Mouse (Mus musculus) forebrain, embryonic 10.5 days (tissue): ENCODE results near the gene Ccdc157. TPM values are rescaled to one million over a fixed set of nuclear protein-coding genes. Genes with fewer than 3 reads are reported as not detected.

Source experiments
- DNase-seq: peaks from one replicate; pipeline ENCODE4 v3.0.0-alpha.2; 2017; ENCODE audit warnings: low spot score; ENCODE audit errors: extremely low spot score
- H3K27ac ChIP-seq: fragments of 300-500 bp; sonication (generic); 2 replicates; pipeline ENCODE4 v1.5.1; 2016; ENCODE audit warnings: mild to moderate bottlenecking
- H3K27me3 ChIP-seq: fragments of 300-500 bp; sonication (generic); 2 replicates; pipeline ENCODE4 v1.6.1; 2016; ENCODE audit warnings: mild to moderate bottlenecking; ENCODE audit not compliant: poor library complexity, severe bottlenecking
- H3K36me3 ChIP-seq: fragments of 300-500 bp; sonication (generic); replicated peaks from 2 replicates; pipeline ENCODE4 v1.6.1; 2016; ENCODE audit warnings: mild to moderate bottlenecking, moderate library complexity
- H3K4me1 ChIP-seq: fragments of 300-500 bp; sonication (generic); 2 replicates; pipeline ENCODE4 v1.6.1; 2016
- H3K4me3 ChIP-seq: fragments of 300-500 bp; sonication (generic); 2 replicates; pipeline ENCODE4 v1.5.1; 2016; ENCODE audit warnings: mild to moderate bottlenecking, moderate library complexity
- H3K9me3 ChIP-seq: fragments of 300-500 bp; sonication (generic); 2 replicates; pipeline ENCODE4 v1.6.1; 2016; ENCODE audit warnings: mild to moderate bottlenecking, moderate library complexity
- WGBS: fragments of 180-500 bp; shearing (Covaris S2); methylation state at CpG from one replicate; pipeline ENCODE4 v1.1.7; 2016; 5-methylcytosine and 5-hydroxymethylcytosine counted together
- polyA plus RNA-seq: library from polyadenylated mRNA; unstranded; fragments of >200 nt; fragmentation: Nextera tagmentation; extraction: Ambion mirVana; gene quantifications from 2 replicates; pipeline ENCODE4 v1.2.1, GENCODE M21; 2016

Gene Ccdc157
- polyA plus RNA-seq, 1 experiment from 2014 or later: 7.8 TPM

DNA sequence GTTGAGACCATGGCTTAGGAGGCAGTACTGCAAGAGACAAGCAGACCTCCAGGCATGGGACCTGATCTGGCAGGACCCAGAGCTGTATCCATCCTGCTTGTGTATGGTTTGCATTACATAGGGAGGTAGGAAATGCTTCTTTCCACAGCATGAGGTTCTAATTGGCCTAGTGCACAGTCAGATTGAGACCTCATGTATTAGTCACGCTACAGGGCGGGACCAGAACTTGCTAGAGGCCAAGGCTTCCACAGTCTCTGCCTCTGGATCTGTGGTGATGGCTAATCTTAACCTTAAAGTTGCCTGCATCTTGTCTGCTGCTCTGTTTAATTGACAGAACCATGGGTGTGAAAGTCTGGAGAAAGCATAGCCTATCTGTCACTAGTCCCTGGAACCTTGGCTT lies 4.6 kb upstream of the Ccdc157 start:
- Histone ChIP-seq H3K9me3 (no peaks in the 10 kb centered on the region), H3K27me3 (no peaks in the 10 kb centered on the region), H3K4me1 (peaks cover 40% of the 10 kb centered on the region), H3K4me3 (no peak overlapping the region), H3K36me3 (peaks cover 87% of the 10 kb centered on the region), H3K27ac (no peak overlapping the region)
- 73% methylated on average over 2 of the region's 2 CpGs for WGBS
- DNase-seq: no peak

GRCm38 (mm10) chr11:4160758-4161480 lies 826 bp upstream of the Ccdc157 start:
- no peaks in the 10 kb centered on the region for H3K9me3 ChIP-seq
- no peaks in the 10 kb centered on the region for H3K27me3 ChIP-seq
- H3K27ac ChIP-seq: peak overlapping the region; percentile 96
- H3K4me1 ChIP-seq: peaks cover 48% of the 10 kb centered on the region
- peak overlapping the region; percentile 67 for H3K4me3 ChIP-seq
- no peak for DNase-seq
- H3K36me3 ChIP-seq: peaks cover 49% of the 10 kb centered on the region
- 12% methylated on average over 15 of the region's 15 CpGs for WGBS

DNA sequence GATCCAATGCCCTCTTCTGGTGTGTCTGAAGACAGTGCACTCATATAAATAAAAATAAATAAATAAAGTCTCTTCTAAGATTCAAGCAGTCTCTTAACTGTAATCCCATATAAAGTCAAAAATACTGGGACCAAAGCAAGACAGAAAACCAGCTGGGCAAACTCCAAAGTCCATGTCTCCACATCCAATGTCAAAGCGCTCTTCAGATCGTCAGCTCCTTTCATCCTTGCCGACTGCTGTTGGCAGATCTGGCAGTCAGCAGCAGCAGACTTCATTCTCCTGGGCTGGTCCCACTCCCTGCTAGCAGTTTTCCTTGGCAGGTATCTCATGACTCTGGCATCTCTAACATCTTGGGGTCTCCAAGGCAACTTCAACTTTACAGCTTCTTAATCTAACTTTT lies 1.4 kb downstream of the Ccdc157 start:
- Histone ChIP-seq H3K4me3 (peak overlapping the region; percentile 67; the same call in 1 of the 2 replicates), H3K27ac (no peak overlapping the region), H3K4me1 (peaks cover 36% of the 10 kb centered on the region), H3K27me3 (no peaks in the 10 kb centered on the region), H3K36me3 (peaks cover 30% of the 10 kb centered on the region), H3K9me3 (no peaks in the 10 kb centered on the region)
- 91% methylated on average over 3 of the region's 3 CpGs for WGBS
- DNase-seq: no peak

GRCm38 (mm10) chr11:4155641-4156040 lies 4.5 kb downstream of the Ccdc157 start:
- Histone ChIP-seq H3K4me1 (peaks cover 12% of the 10 kb centered on the region), H3K9me3 (no peaks in the 10 kb centered on the region)
- WGBS: 83% methylated on average over 5 of the region's 5 CpGs

GRCm38 (mm10) chr11:4153694-4154093 lies 6.4 kb downstream of the Ccdc157 start:
- Histone ChIP-seq H3K27ac (no peak overlapping the region), H3K36me3 (peaks cover 12% of the 10 kb centered on the region; the same call in 1 of the 2 replicates), H3K4me3 (no peak overlapping the region), H3K27me3 (no peaks in the 10 kb centered on the region), H3K9me3 (no peaks in the 10 kb centered on the region), H3K4me1 (no peaks in the 10 kb centered on the region)
- WGBS: 93% methylated on average over 7 of the region's 7 CpGs
- no peak for DNase-seq

More at GRCm38 (mm10) chr11:4155641-4156040, 4.5 kb downstream of the Ccdc157 start:
- Histone ChIP-seq H3K4me3 (no peak overlapping the region), H3K27ac (no peak overlapping the region), H3K27me3 (no peaks in the 10 kb centered on the region), H3K36me3 (0 out of 2 replicates have a peak, but pooled peaks cover 6% of the 10 kb centered on the region)
- DNase-seq: no peak

GRCm38 (mm10) chr11:4149886-4150285 lies 10.2 kb downstream of the Ccdc157 start:
- Histone ChIP-seq H3K27me3 (no peaks in the 10 kb centered on the region), H3K27ac (no peak overlapping the region), H3K4me3 (no peak overlapping the region), H3K4me1 (peaks cover 3% of the 10 kb centered on the region; the same call in 1 of the 2 replicates), H3K9me3 (no peaks in the 10 kb centered on the region), H3K36me3 (peaks cover 20% of the 10 kb centered on the region)
- 90% methylated on average over 6 of the region's 6 CpGs for WGBS
- DNase-seq: no peak

- H3K27me3 ChIP-seq: no peaks in the 10 kb centered on the region
- peaks cover 28% of the 10 kb centered on the region for H3K36me3 ChIP-seq
- H3K4me3 ChIP-seq: no peak overlapping the region
- peaks cover 3% of the 10 kb centered on the region; the same call in 1 of the 2 replicates for H3K4me1 ChIP-seq
- no peak overlapping the region for H3K27ac ChIP-seq
- no peaks in the 10 kb centered on the region for H3K9me3 ChIP-seq
- no peak for DNase-seq
- 89% methylated on average over 9 of the region's 9 CpGs for WGBS
These were observed 11.4 kb downstream of the Ccdc157 start for GRCm38 (mm10) chr11:4148536-4149156.

GRCm38 (mm10) chr11:4148120-4148519 lies 12.0 kb downstream of the Ccdc157 start:
- no peak for DNase-seq
- Histone ChIP-seq H3K36me3 (peaks cover 33% of the 10 kb centered on the region), H3K27ac (no peak overlapping the region), H3K27me3 (no peaks in the 10 kb centered on the region), H3K4me3 (no peak overlapping the region), H3K4me1 (peaks cover 3% of the 10 kb centered on the region; the same call in 1 of the 2 replicates), H3K9me3 (no peaks in the 10 kb centered on the region)
- WGBS: 89% methylated on average over 5 of the region's 5 CpGs

DNA sequence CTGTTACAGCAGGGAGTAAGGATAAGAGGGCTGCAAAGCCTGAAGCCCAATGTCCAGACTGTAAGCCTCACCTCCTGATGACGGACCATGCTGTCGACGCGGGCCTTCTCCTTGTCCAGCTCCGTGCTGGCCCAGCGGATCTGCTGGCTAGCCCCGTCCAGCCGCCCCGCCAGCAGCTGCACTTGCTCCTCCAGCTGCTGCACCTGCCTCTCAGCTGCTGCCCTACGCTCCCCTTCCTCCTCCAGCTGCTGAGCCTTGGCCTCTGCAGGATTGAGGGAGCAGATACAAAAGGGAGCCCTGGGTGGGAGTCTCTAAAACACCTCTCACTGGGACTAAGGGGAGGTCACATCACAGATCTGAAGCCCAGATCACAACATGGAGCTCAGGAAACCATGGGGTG lies 13.0 kb downstream of the Ccdc157 start:
- peaks cover 3% of the 10 kb centered on the region; the same call in 1 of the 2 replicates for H3K4me1 ChIP-seq
- 85% methylated on average over 10 of the region's 10 CpGs for WGBS
- H3K27ac ChIP-seq: peak overlapping the region; percentile 20; the same call in 1 of the 2 replicates
- no peak overlapping the region for H3K4me3 ChIP-seq
- no peak for DNase-seq
- H3K36me3 ChIP-seq: peaks cover 43% of the 10 kb centered on the region
- H3K9me3 ChIP-seq: no peaks in the 10 kb centered on the region
- H3K27me3 ChIP-seq: no peaks in the 10 kb centered on the region

DNA sequence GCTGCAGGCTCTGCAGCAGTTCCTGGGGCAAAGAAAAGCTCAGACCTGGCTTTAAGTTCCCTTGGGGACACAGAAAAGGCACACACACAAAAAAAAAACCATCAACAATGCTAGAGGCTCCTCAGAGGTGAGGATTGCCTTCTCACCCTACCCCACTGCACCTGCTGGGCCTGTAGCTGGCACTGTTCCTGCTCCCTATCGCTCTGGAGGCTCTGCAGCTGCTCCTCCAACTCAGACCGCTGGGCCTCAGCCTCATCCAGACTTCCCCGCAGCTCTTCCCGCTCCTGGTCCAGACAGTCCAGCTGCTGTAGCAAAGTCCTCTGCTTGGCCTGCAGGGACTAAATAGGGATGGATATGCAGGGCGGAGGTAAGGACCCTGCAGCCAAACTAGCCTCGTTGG lies 13.7 kb downstream of the Ccdc157 start:
- no peaks in the 10 kb centered on the region for H3K9me3 ChIP-seq
- H3K27me3 ChIP-seq: no peaks in the 10 kb centered on the region
- H3K36me3 ChIP-seq: peaks cover 50% of the 10 kb centered on the region
- H3K27ac ChIP-seq: peak overlapping the region; percentile 4
- peaks cover 3% of the 10 kb centered on the region; the same call in 1 of the 2 replicates for H3K4me1 ChIP-seq
- WGBS: 86% methylated on average over 6 of the region's 6 CpGs
- no peak overlapping the region for H3K4me3 ChIP-seq
- DNase-seq: no peak

- no peaks in the 10 kb centered on the region for H3K27me3 ChIP-seq
- no peaks in the 10 kb centered on the region for H3K9me3 ChIP-seq
- H3K36me3 ChIP-seq: peaks cover 69% of the 10 kb centered on the region
- no peak overlapping the region for H3K4me3 ChIP-seq
- DNase-seq: no peak
- WGBS: 93% methylated on average over 21 of the region's 21 CpGs
- peaks cover 3% of the 10 kb centered on the region; the same call in 1 of the 2 replicates for H3K4me1 ChIP-seq
- H3K27ac ChIP-seq: no peak overlapping the region
These were observed 16.6 kb downstream of the Ccdc157 start for GRCm38 (mm10) chr11:4143281-4144062.

DNA sequence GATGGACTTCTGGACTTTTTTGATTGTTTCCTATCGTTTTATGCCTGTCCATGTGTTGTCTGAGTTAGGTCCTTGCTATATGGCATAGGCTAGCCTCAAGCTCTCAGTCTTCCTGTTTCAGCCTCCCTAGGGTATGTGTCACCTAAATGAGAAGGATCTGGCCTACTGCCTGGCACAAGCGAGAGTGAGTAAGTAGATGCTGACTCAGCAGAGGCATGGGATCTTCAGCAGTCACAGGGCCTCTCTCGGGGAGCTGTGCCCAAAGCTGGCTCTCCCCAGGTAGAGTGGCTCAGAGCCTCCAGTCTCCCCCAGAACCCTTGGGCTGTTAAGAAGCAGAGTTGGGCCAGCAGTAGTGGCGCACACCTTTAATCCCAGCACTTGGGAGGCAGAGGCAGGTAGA lies 17.7 kb downstream of the Ccdc157 start:
- no peak overlapping the region for H3K27ac ChIP-seq
- no peaks in the 10 kb centered on the region; the same call in 1 of the 2 replicates for H3K4me1 ChIP-seq
- no peak overlapping the region for H3K4me3 ChIP-seq
- H3K36me3 ChIP-seq: peaks cover 77% of the 10 kb centered on the region
- H3K27me3 ChIP-seq: no peaks in the 10 kb centered on the region
- DNase-seq: no peak
- WGBS: 86% methylated on average over 4 of the region's 4 CpGs
- H3K9me3 ChIP-seq: no peaks in the 10 kb centered on the region
